Mouse (Mus musculus) heart, adult 11 months (tissue): ENCODE data around the gene Tjp3.
"Not testable (repeated sequence)": the region's sequence is repeated elsewhere in the genome, so short reads cannot be mapped to it uniquely, and the experiment has no call there.

Experiments used
- DNase-seq: peaks from one replicate; pipeline ENCODE4 v3.0.0; 2022

Gene Tjp3

DNA sequence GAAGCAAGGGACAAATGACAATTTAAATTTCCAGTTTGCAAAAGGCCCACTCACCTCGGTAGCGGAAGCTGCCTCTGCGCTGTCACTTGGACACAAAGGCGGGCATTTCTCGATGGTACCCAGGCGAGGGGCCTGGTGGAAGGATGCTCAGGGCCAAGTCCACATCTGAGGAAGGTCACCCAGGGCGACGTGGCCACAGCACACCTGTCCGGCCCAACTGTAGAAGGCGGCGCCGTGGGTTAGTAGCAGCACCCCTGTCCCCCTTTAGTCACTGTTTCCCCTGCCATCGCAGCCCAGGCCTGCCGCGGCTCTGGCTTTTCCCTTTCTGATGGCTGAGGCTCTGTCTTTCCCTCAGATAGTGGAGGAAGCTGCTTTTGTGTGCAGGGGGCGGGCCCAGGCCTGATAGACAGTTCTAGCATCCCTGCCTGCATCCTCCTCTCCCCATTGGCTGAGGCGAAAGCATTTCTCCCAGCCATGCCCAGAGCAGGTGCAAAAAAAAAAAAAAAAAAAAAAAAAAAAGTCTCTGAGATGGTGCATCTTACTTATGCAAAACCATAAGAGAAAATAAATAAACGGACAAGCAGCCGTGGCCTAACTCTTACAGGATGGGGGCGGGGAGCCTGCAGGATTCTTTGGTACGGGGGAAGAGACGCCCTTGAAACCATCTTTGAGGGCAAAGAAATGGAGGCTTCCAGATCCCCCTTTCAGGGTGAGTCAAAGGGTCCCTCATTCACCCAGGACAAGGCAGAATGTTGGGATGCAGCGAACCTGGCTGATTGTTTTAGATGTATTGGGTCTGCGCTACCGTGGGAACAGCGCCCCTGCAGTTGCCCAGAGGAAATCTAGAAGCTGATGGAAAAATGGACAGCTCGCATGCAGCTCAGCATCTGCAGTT is 60.7 kb downstream of the Tjp3 start, which contains the start of gene Atcay:
Gene Atcay (minus strand): TSS at position 396 of the 895 bp plus-strand sequence.
- no peak for DNase-seq

DNA sequence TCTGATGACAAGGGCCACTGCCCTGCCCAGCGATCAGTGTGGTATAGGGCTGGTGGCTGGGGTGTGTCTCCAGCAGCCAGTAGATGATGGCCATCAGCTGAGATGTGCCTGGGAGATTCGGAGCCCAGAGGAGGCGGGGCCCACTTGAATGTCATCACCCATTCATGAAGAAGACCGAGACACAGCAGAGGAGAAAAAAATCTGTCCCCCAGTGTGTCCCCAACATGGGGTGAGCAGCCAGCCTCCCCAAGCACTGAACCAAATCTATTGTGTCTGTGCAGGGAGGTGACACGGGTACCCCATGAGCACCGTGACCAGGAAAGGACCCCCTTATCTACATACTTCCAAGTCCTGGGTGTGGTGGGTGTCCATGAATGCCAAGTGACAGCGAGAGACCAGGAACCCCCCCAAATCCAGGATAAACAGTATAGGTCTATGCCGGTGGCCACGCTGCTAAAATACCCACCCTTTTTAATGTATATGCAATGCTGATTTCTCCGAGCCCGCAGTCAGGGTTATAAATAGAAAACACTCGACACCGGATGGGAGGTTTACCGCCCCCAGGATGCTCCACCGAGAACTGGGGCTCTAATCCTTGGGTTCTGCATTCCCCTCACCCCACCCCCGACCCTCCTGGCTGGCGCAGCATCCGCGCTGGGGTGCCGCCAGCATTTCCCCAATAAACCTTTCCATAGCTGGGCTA is 61.5 kb downstream of the Tjp3 start:
- DNase-seq: no peak

DNA sequence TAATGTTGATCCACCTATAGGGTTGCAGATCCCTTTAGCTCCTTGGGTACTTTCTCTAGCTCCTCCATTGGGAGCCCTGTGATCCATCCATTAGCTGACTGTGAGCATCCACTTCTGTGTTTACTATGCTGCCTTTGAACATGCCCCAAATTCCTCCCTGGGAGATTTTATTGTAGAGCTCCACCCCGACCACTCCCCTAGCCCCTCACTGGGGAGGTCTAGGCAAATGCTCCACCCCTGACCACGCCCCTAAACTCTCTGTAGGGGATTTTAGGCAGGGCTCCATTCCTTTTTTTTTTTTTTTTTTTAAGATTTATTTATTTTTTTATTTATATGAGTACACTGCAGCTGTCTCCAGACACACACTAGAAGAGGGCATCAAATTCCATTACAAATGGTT is 67.7 kb downstream of the Tjp3 start:
- not testable (repeated sequence) for DNase-seq
